Mouse (Mus musculus): ENCODE results near the gene Cyb561d1. TPM values are rescaled to one million over a fixed set of nuclear protein-coding genes. Genes with fewer than 3 reads are reported as not detected.
A peak's percentile ranks its signal among the peaks of the same experiment; 100 is the strongest.

The Cyb561d1 gene
- polyA plus RNA-seq, 1 experiment from 2014 or later = 5.7 TPM

- H3K36me3 ChIP-seq (ENCODE audit: control insufficient read depth, insufficient read depth) = no peaks in the 10 kb centered on the region
- H3K9me3 ChIP-seq (ENCODE audit: control insufficient read depth, low read length) = no peaks in the 10 kb centered on the region
- ATAC-seq = no peak
- no peaks in the 10 kb centered on the region for H3K27me3 ChIP-seq (replicated peaks; ENCODE audit: control insufficient read depth, insufficient read depth, low read length)
- 81% methylated on average over 7 of the region's 7 CpGs for WGBS
- H3K4me3 ChIP-seq (replicated peaks; ENCODE audit: low read length) = no peak overlapping the region
- no peak overlapping the region for H3K27ac ChIP-seq (ENCODE audit: low read length)
- H3K4me2 ChIP-seq (ENCODE audit: low read length) = no peak overlapping the region
- no peak overlapping the region for H3K9ac ChIP-seq (replicated peaks; ENCODE audit: low read depth, low read length)
- H3K4me1 ChIP-seq (replicated peaks; ENCODE audit: control insufficient read depth, insufficient read depth, low read length) = peaks cover 17% of the 10 kb centered on the region
Observed at GRCm38 (mm10) chr3:108178756-108179715, 22.0 kb downstream of the Cyb561d1 start.

GRCm38 (mm10) chr3:108174672-108175531 is 26.1 kb downstream of the Cyb561d1 start:
- no peaks in the 10 kb centered on the region for H3K9me3 ChIP-seq (ENCODE audit: control insufficient read depth, low read length)
- ATAC-seq = peak; percentile 97
- no peaks in the 10 kb centered on the region for H3K27me3 ChIP-seq (replicated peaks; ENCODE audit: control insufficient read depth, insufficient read depth, low read length)
- peak overlapping the region; percentile 92 for H3K27ac ChIP-seq (ENCODE audit: low read length)
- WGBS = 6% methylated on average over 13 of the region's 14 CpGs
- no peaks in the 10 kb centered on the region for H3K36me3 ChIP-seq (ENCODE audit: control insufficient read depth, insufficient read depth)
- peaks cover 18% of the 10 kb centered on the region for H3K4me1 ChIP-seq (replicated peaks; ENCODE audit: control insufficient read depth, insufficient read depth, low read length)
- H3K9ac ChIP-seq (replicated peaks; ENCODE audit: low read depth, low read length) = peak overlapping the region; percentile 59
- peak overlapping the region; percentile 7 for H3K4me3 ChIP-seq (replicated peaks; ENCODE audit: low read length)
- H3K4me2 ChIP-seq (ENCODE audit: low read length) = peak overlapping the region; percentile 45

GRCm38 (mm10) chr3:108169199-108169598 is 31.8 kb downstream of the Cyb561d1 start:
- Histone ChIP-seq H3K4me3 (replicated peaks; ENCODE audit: low read length) (no peak overlapping the region), H3K9ac (replicated peaks; ENCODE audit: low read depth, low read length) (no peak overlapping the region), H3K27ac (ENCODE audit: low read length) (no peak overlapping the region), H3K27me3 (replicated peaks; ENCODE audit: control insufficient read depth, insufficient read depth, low read length) (no peaks in the 10 kb centered on the region), H3K9me3 (ENCODE audit: control insufficient read depth, low read length) (no peaks in the 10 kb centered on the region), H3K4me1 (replicated peaks; ENCODE audit: control insufficient read depth, insufficient read depth, low read length) (peaks cover 25% of the 10 kb centered on the region), H3K4me2 (ENCODE audit: low read length) (no peak overlapping the region), H3K36me3 (ENCODE audit: control insufficient read depth, insufficient read depth) (no peaks in the 10 kb centered on the region)
- ATAC-seq = no peak
- 43% methylated on average over 3 of the region's 3 CpGs for WGBS

- no peak overlapping the region for H3K4me3 ChIP-seq (replicated peaks; ENCODE audit: low read length)
- WGBS = 41% methylated on average over 14 of the region's 14 CpGs
- H3K36me3 ChIP-seq (ENCODE audit: control insufficient read depth, insufficient read depth) = no peaks in the 10 kb centered on the region
- peaks cover 23% of the 10 kb centered on the region for H3K4me1 ChIP-seq (replicated peaks; ENCODE audit: control insufficient read depth, insufficient read depth, low read length)
- no peak overlapping the region for H3K9ac ChIP-seq (replicated peaks; ENCODE audit: low read depth, low read length)
- no peak overlapping the region for H3K27ac ChIP-seq (ENCODE audit: low read length)
- H3K9me3 ChIP-seq (ENCODE audit: control insufficient read depth, low read length) = no peaks in the 10 kb centered on the region
- H3K4me2 ChIP-seq (ENCODE audit: low read length) = no peak overlapping the region
- no peaks in the 10 kb centered on the region; the same call in 1 of the 2 replicates for H3K27me3 ChIP-seq (replicated peaks; ENCODE audit: control insufficient read depth, insufficient read depth, low read length)
- ATAC-seq = no peak
Observed at GRCm38 (mm10) chr3:108167499-108167898, 33.5 kb downstream of the Cyb561d1 start.

GRCm38 (mm10) chr3:108166486-108167211 is 34.4 kb downstream of the Cyb561d1 start:
- Histone ChIP-seq H3K9ac (replicated peaks; ENCODE audit: low read depth, low read length) (no peak overlapping the region), H3K27me3 (replicated peaks; ENCODE audit: control insufficient read depth, insufficient read depth, low read length) (no peaks in the 10 kb centered on the region; the same call in 1 of the 2 replicates), H3K4me2 (ENCODE audit: low read length) (no peak overlapping the region)

GRCm38 (mm10) chr3:108165532-108166315 is 35.3 kb downstream of the Cyb561d1 start:
- no peak overlapping the region for H3K9ac ChIP-seq (replicated peaks; ENCODE audit: low read depth, low read length)
- no peak overlapping the region for H3K4me2 ChIP-seq (ENCODE audit: low read length)
- no peaks in the 10 kb centered on the region for H3K9me3 ChIP-seq (ENCODE audit: control insufficient read depth, low read length)
- H3K4me1 ChIP-seq (replicated peaks; ENCODE audit: control insufficient read depth, insufficient read depth, low read length) = peaks cover 23% of the 10 kb centered on the region
- no peaks in the 10 kb centered on the region; the same call in 1 of the 2 replicates for H3K27me3 ChIP-seq (replicated peaks; ENCODE audit: control insufficient read depth, insufficient read depth, low read length)
- no peak overlapping the region for H3K4me3 ChIP-seq (replicated peaks; ENCODE audit: low read length)
- ATAC-seq = peak; percentile 26; the same call in 1 of the 2 replicates
- 0 out of 2 replicates have a peak overlapping the region, but pooled peaks have one; percentile 5 for H3K27ac ChIP-seq (ENCODE audit: low read length)
- WGBS = 27% methylated on average over 10 of the region's 10 CpGs
- no peaks in the 10 kb centered on the region for H3K36me3 ChIP-seq (ENCODE audit: control insufficient read depth, insufficient read depth)

More at GRCm38 (mm10) chr3:108166486-108167211, 34.4 kb downstream of the Cyb561d1 start:
- WGBS = 2% methylated on average over 8 of the region's 11 CpGs
- no peak overlapping the region for H3K27ac ChIP-seq (ENCODE audit: low read length)
- peak; percentile 55; the same call in 1 of the 2 replicates for ATAC-seq
- no peaks in the 10 kb centered on the region for H3K9me3 ChIP-seq (ENCODE audit: control insufficient read depth, low read length)
- H3K36me3 ChIP-seq (ENCODE audit: control insufficient read depth, insufficient read depth) = no peaks in the 10 kb centered on the region
- peaks cover 23% of the 10 kb centered on the region for H3K4me1 ChIP-seq (replicated peaks; ENCODE audit: control insufficient read depth, insufficient read depth, low read length)
- no peak overlapping the region for H3K4me3 ChIP-seq (replicated peaks; ENCODE audit: low read length)

- peaks cover 23% of the 10 kb centered on the region for H3K4me1 ChIP-seq (replicated peaks; ENCODE audit: control insufficient read depth, insufficient read depth, low read length)
- peak overlapping the region; percentile 22 for H3K4me3 ChIP-seq (replicated peaks; ENCODE audit: low read length)
Observed at GRCm38 (mm10) chr3:108164807-108165206, 36.2 kb downstream of the Cyb561d1 start.

GRCm38 (mm10) chr3:108164091-108164490 is 36.9 kb downstream of the Cyb561d1 start:
- Histone ChIP-seq H3K9ac (replicated peaks; ENCODE audit: low read depth, low read length) (no peak overlapping the region), H3K4me1 (replicated peaks; ENCODE audit: control insufficient read depth, insufficient read depth, low read length) (peaks cover 24% of the 10 kb centered on the region), H3K27me3 (replicated peaks; ENCODE audit: control insufficient read depth, insufficient read depth, low read length) (no peaks in the 10 kb centered on the region; the same call in 1 of the 2 replicates), H3K9me3 (ENCODE audit: control insufficient read depth, low read length) (no peaks in the 10 kb centered on the region), H3K4me2 (ENCODE audit: low read length) (no peak overlapping the region), H3K4me3 (replicated peaks; ENCODE audit: low read length) (no peak overlapping the region), H3K36me3 (ENCODE audit: control insufficient read depth, insufficient read depth) (no peaks in the 10 kb centered on the region), H3K27ac (ENCODE audit: low read length) (no peak overlapping the region)
- no peak for ATAC-seq
- WGBS = 66% methylated on average over 5 of the region's 5 CpGs

More at GRCm38 (mm10) chr3:108164807-108165206, 36.2 kb downstream of the Cyb561d1 start:
- no peaks in the 10 kb centered on the region; the same call in 1 of the 2 replicates for H3K27me3 ChIP-seq (replicated peaks; ENCODE audit: control insufficient read depth, insufficient read depth, low read length)
- H3K4me2 ChIP-seq (ENCODE audit: low read length) = peak overlapping the region; percentile 47
- no peak overlapping the region for H3K27ac ChIP-seq (ENCODE audit: low read length)
- no peaks in the 10 kb centered on the region for H3K36me3 ChIP-seq (ENCODE audit: control insufficient read depth, insufficient read depth)
- no peaks in the 10 kb centered on the region for H3K9me3 ChIP-seq (ENCODE audit: control insufficient read depth, low read length)
- H3K9ac ChIP-seq (replicated peaks; ENCODE audit: low read depth, low read length) = peak overlapping the region; percentile 47; the same call in 1 of the 2 replicates
- WGBS = 7% methylated on average over 9 of the region's 9 CpGs
- peak; percentile 78 for ATAC-seq

Measured in forebrain, embryonic 16.5 days (tissue).